Mouse (Mus musculus) cortical plate, adult 2 months (tissue): ENCODE measurements around the gene Paqr5.

Experiments
- CTCF ChIP-seq: fragments of 200-500 bp; IDR thresholded peaks from 2 replicates; pipeline ENCODE4 v1.5.1; 2011; ENCODE audit warnings: mild to moderate bottlenecking, control low read depth, low read length; ENCODE audit not compliant: insufficient read depth; ENCODE audit errors: extremely low read depth
- POLR2A ChIP-seq: fragments of 200-500 bp; IDR thresholded peaks from 2 replicates; pipeline ENCODE4 v1.6.1; 2011; ENCODE audit warnings: mild to moderate bottlenecking, low read length, control low read depth; ENCODE audit not compliant: insufficient read depth; ENCODE audit errors: extremely low read depth

- TF ChIP-seq CTCF (no peak), POLR2A (no peak)
These were observed 111.7 kb downstream of the Paqr5 start for GRCm38 (mm10) chr9:61914917-61915300.
